Mouse (Mus musculus) heart, embryonic 16.5 days (tissue): ENCODE data around the gene Nmrk2. TPM values are rescaled to one million over a fixed set of nuclear protein-coding genes. Genes with fewer than 3 reads are reported as not detected.
"Not testable (repeated sequence)": the region's sequence is repeated elsewhere in the genome, so short reads cannot be mapped to it uniquely, and the experiment has no call there.

Experiments
- ATAC-seq: fragments of 200-750 bp; cut with Nextera tagmentation; replicated peaks from 2 replicates; pipeline ENCODE4 v1.8.0; 2017; ENCODE audit warnings: moderate number of reproducible peaks; ENCODE audit not compliant: insufficient read depth, low FRiP score; ENCODE audit errors: extremely low read depth
- H3K27ac ChIP-seq: fragments of 300-500 bp; sonication (generic); 2 replicates; pipeline ENCODE4 v1.5.1; 2014; ENCODE audit warnings: mild to moderate bottlenecking, low read length, control low read depth, moderate library complexity
- H3K27me3 ChIP-seq: fragments of 300-500 bp; sonication (generic); 2 replicates; pipeline ENCODE4 v1.6.1; 2014; ENCODE audit warnings: low read length, mixed read lengths; ENCODE audit not compliant: control insufficient read depth, insufficient read depth
- H3K36me3 ChIP-seq: fragments of 300-500 bp; sonication (generic); 2 replicates; pipeline ENCODE4 v1.6.1; 2014; ENCODE audit not compliant: control insufficient read depth, insufficient read depth
- H3K4me1 ChIP-seq: fragments of 300-500 bp; sonication (generic); 2 replicates; pipeline ENCODE4 v1.6.1; 2014; ENCODE audit warnings: low read length, mixed read lengths; ENCODE audit not compliant: control insufficient read depth, insufficient read depth
- H3K4me2 ChIP-seq: fragments of 300-500 bp; sonication (generic); 2 replicates; pipeline ENCODE4 v1.6.1; 2014; ENCODE audit warnings: low read depth, mild to moderate bottlenecking, control low read depth, low read length
- H3K4me3 ChIP-seq: fragments of 300-500 bp; sonication (generic); 2 replicates; pipeline ENCODE4 v1.5.1; 2014; ENCODE audit warnings: mild to moderate bottlenecking, control low read depth, low read length
- H3K9ac ChIP-seq: fragments of 300-500 bp; sonication (generic); 2 replicates; pipeline ENCODE4 v1.6.1; 2014; ENCODE audit warnings: low read length, control low read depth
- H3K9me3 ChIP-seq: fragments of 300-500 bp; sonication (generic); replicated peaks from 2 replicates; pipeline ENCODE4 v1.6.1; 2016; ENCODE audit warnings: low read length; ENCODE audit not compliant: control insufficient read depth
- WGBS: fragments of 180-500 bp; shearing (Covaris S2); extraction: QIAGEN DNeasy Blood & Tissue Kit; methylation state at CpG from one replicate; pipeline ENCODE4 v1.1.7; 2014; 5-methylcytosine and 5-hydroxymethylcytosine counted together
- polyA plus RNA-seq: library from polyadenylated mRNA; unstranded; fragments of >200 nt; fragmentation: Nextera tagmentation; extraction: Ambion mirVana; gene quantifications from 2 replicates; pipeline ENCODE4 v1.2.1, GENCODE M21; 2015

Nmrk2 gene
- polyA plus RNA-seq, 1 experiment from 2014 or later = 11.9 TPM

DNA sequence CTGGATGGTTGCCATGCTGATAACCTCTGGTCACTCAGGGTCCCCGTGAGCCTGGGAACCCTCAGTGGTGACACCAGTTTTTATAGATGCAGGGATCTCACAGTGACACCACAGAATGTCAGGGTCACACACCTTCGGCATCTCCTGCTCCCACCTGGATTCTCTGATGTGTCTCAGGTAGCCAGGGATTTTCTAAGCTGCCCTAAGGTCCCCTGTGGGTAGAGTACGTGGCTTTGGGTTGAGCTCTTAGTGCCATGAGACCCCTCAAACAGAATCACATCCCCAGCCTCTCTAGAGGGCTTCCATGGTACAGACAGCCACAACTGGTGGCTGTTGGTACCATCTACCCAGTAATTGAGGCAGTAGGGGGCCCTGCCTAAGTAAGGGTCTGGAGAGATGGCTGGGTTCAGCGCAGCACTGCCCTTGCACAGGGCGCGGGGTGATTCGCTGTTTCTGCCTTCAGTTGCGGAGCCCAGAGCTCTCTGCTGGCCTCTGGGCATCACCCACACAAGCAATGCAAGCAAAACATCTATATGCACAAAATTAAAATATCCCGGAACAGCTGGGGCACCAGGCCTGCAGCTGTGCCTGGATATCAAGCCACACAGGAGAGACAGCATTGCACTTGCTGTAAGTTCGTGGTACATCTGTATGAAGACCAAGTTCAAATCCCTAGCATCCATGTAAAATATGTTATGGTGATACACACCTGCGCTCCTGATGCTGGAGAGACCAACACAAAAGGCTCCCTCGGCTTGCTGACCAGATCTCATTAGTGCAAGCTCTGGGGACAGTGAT lies 34.8 kb upstream of the Nmrk2 start:
- H3K27me3 ChIP-seq = peaks cover 30% of the 10 kb centered on the region
- H3K4me3 ChIP-seq = no peak overlapping the region
- no peak overlapping the region for H3K27ac ChIP-seq
- H3K4me1 ChIP-seq = 0 out of 2 replicates have a peak, but pooled peaks cover 4% of the 10 kb centered on the region
- WGBS = 84% methylated on average over 12 of the region's 12 CpGs
- H3K9ac ChIP-seq = no peak overlapping the region; the same call in 1 of the 2 replicates
- no peaks in the 10 kb centered on the region for H3K36me3 ChIP-seq
- H3K4me2 ChIP-seq = no peak overlapping the region
- ATAC-seq = no peak
- H3K9me3 ChIP-seq = no peaks in the 10 kb centered on the region

DNA sequence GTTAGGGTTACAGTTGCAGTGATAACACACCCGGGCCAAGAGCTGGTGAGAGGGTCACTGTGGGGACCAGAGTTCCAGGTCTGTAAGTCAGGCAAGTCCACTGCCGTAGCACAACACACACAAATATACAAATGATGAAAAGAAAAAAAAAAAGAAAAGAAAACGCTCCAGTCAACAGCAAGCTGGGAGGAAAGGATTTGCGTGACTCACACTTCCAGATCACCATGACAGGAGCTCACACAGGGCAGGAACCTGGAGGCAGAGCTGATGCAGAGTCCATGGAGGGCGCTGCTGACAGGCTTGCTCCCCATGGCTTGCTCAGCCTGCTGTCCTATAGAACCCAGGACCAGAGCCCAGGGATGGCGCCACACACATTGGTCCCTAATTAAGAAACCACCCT lies 32.4 kb upstream of the Nmrk2 start:
- ATAC-seq = no peak
- Histone ChIP-seq H3K4me3 (no peak overlapping the region), H3K4me1 (0 out of 2 replicates have a peak, but pooled peaks cover 12% of the 10 kb centered on the region), H3K27ac (no peak overlapping the region), H3K27me3 (peaks cover 20% of the 10 kb centered on the region), H3K4me2 (no peak overlapping the region), H3K9ac (no peak overlapping the region), H3K36me3 (no peaks in the 10 kb centered on the region), H3K9me3 (no peaks in the 10 kb centered on the region)
- WGBS = 72% methylated on average over 6 of the region's 6 CpGs

DNA sequence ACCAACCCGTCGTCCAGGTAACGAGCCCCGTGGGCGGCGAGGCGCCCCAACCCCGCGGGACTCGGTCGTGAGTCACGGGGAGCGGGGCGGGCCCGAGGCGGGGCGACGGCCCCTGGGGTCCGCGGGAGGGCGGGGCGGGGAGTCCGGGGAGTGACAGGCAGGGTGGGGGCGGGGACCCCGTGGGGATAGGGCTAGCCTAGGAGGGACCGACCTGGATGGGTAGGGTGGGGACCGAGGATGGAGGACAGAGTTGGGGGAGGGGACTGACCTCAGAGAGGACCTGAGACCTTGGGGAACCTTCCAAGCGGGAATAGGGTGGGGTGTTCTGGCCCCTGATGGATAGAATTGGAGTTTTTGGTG lies 31.4 kb upstream of the Nmrk2 start:
- WGBS = under 1% methylated on average over 21 of the region's 28 CpGs
- 0 out of 2 replicates have a peak, but pooled peaks cover 12% of the 10 kb centered on the region for H3K4me1 ChIP-seq
- peak overlapping the region; percentile 85 for H3K4me3 ChIP-seq
- 0 out of 2 replicates have a peak overlapping the region, but pooled peaks have one; percentile 39 for H3K27ac ChIP-seq
- no peaks in the 10 kb centered on the region for H3K36me3 ChIP-seq
- no peaks in the 10 kb centered on the region for H3K9me3 ChIP-seq
- ATAC-seq = peak; percentile 49
- H3K9ac ChIP-seq = peak overlapping the region; percentile 88
- peaks cover 16% of the 10 kb centered on the region for H3K27me3 ChIP-seq
- H3K4me2 ChIP-seq = peak overlapping the region; percentile 75

DNA sequence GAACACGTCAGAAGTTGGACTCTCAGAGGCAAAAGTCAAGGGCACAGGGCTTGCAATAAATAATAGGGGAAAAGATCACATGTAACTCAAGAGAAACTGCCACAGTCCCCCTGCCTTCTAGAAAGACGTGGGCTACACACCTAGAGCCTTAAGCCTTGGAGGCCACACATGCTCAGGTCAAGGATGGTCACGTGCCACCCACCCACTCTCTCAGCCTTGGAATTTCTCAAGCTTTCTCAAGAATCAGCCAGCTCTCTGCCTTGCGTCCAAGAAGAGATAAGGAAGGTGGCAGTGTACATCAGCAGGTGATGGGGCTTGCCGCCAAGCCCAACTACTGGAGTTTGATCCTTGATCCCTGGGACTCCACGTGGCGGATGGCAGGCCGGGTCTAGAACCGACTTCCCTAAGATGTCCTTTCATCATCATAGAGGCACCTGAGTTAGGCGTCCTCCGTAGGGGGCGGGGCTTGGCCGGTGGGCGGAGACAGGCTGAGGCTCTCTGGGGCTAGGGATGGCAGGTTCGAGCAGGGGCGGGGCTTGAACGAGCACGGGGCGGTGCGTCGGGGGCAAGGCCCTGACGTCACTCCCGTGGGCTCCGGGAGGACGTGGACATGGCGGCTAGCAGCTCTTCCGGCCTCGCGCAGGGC lies 30.9 kb upstream of the Nmrk2 start, which contains the start of gene Zfr2:
Gene Zfr2 (plus strand): TSS at position 576 of the 646 bp plus-strand sequence.
- Histone ChIP-seq H3K36me3 (no peaks in the 10 kb centered on the region), H3K9me3 (no peaks in the 10 kb centered on the region), H3K4me1 (0 out of 2 replicates have a peak, but pooled peaks cover 12% of the 10 kb centered on the region), H3K27me3 (peaks cover 16% of the 10 kb centered on the region), H3K9ac (peak within 1 kb of the TSS; percentile 88), H3K4me2 (peak within 1 kb of the TSS; percentile 75), H3K27ac (0 out of 2 replicates have a peak within 1 kb of the TSS, but pooled peaks have one; percentile 39), H3K4me3 (peak within 1 kb of the TSS; percentile 85)
- WGBS = 7% methylated on average over 29 of the region's 29 CpGs
- ATAC-seq = peak; percentile 82

DNA sequence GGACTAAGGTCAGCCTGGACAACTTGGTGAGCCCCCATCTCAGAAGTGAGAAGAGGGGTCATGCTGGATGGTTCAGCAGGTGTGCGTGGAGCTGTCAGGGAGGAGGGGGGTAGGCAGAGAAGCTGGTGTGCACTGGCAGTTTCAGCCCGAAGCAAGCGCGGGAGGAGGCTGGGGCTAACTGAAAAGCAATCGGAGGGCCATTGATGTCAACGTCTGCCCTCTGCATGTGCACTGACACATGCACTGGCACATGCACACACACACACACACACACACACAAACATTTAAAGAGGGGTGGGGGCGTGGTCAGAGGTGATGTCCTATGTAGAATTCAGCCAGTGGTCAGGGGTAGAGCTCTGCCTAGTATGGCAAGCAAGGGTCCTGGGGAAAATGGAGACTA lies 29.6 kb upstream of the Nmrk2 start:
- Histone ChIP-seq H3K9ac (no peak overlapping the region), H3K27ac (no peak overlapping the region), H3K36me3 (no peaks in the 10 kb centered on the region), H3K27me3 (peaks cover 16% of the 10 kb centered on the region), H3K4me2 (no peak overlapping the region), H3K9me3 (no peaks in the 10 kb centered on the region), H3K4me3 (no peak overlapping the region), H3K4me1 (0 out of 2 replicates have a peak, but pooled peaks cover 12% of the 10 kb centered on the region)
- ATAC-seq = no peak
- 51% methylated on average over 7 of the region's 7 CpGs for WGBS

DNA sequence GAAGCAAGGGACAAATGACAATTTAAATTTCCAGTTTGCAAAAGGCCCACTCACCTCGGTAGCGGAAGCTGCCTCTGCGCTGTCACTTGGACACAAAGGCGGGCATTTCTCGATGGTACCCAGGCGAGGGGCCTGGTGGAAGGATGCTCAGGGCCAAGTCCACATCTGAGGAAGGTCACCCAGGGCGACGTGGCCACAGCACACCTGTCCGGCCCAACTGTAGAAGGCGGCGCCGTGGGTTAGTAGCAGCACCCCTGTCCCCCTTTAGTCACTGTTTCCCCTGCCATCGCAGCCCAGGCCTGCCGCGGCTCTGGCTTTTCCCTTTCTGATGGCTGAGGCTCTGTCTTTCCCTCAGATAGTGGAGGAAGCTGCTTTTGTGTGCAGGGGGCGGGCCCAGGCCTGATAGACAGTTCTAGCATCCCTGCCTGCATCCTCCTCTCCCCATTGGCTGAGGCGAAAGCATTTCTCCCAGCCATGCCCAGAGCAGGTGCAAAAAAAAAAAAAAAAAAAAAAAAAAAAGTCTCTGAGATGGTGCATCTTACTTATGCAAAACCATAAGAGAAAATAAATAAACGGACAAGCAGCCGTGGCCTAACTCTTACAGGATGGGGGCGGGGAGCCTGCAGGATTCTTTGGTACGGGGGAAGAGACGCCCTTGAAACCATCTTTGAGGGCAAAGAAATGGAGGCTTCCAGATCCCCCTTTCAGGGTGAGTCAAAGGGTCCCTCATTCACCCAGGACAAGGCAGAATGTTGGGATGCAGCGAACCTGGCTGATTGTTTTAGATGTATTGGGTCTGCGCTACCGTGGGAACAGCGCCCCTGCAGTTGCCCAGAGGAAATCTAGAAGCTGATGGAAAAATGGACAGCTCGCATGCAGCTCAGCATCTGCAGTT lies 28.8 kb upstream of the Nmrk2 start, which contains the start of gene Atcay:
Gene Atcay (minus strand): TSS at position 396 of the 895 bp plus-strand sequence.
- Histone ChIP-seq H3K9me3 (no peaks in the 10 kb centered on the region), H3K4me2 (peak within 1 kb of the TSS; percentile 48), H3K4me3 (peak within 1 kb of the TSS; percentile 22; the same call in 1 of the 2 replicates), H3K4me1 (0 out of 2 replicates have a peak, but pooled peaks cover 12% of the 10 kb centered on the region), H3K9ac (no peak within 1 kb of the TSS), H3K36me3 (no peaks in the 10 kb centered on the region), H3K27me3 (peaks cover 16% of the 10 kb centered on the region), H3K27ac (no peak within 1 kb of the TSS)
- WGBS = 13% methylated on average over 27 of the region's 27 CpGs
- ATAC-seq = no peak

DNA sequence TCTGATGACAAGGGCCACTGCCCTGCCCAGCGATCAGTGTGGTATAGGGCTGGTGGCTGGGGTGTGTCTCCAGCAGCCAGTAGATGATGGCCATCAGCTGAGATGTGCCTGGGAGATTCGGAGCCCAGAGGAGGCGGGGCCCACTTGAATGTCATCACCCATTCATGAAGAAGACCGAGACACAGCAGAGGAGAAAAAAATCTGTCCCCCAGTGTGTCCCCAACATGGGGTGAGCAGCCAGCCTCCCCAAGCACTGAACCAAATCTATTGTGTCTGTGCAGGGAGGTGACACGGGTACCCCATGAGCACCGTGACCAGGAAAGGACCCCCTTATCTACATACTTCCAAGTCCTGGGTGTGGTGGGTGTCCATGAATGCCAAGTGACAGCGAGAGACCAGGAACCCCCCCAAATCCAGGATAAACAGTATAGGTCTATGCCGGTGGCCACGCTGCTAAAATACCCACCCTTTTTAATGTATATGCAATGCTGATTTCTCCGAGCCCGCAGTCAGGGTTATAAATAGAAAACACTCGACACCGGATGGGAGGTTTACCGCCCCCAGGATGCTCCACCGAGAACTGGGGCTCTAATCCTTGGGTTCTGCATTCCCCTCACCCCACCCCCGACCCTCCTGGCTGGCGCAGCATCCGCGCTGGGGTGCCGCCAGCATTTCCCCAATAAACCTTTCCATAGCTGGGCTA lies 28.0 kb upstream of the Nmrk2 start:
- H3K27me3 ChIP-seq = peaks cover 16% of the 10 kb centered on the region

DNA sequence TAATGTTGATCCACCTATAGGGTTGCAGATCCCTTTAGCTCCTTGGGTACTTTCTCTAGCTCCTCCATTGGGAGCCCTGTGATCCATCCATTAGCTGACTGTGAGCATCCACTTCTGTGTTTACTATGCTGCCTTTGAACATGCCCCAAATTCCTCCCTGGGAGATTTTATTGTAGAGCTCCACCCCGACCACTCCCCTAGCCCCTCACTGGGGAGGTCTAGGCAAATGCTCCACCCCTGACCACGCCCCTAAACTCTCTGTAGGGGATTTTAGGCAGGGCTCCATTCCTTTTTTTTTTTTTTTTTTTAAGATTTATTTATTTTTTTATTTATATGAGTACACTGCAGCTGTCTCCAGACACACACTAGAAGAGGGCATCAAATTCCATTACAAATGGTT lies 21.9 kb upstream of the Nmrk2 start:
- H3K9me3 ChIP-seq, ATAC-seq, H3K4me3 ChIP-seq, H3K27ac ChIP-seq, H3K36me3 ChIP-seq, H3K4me1 ChIP-seq, H3K4me2 ChIP-seq, H3K27me3 ChIP-seq, H3K9ac ChIP-seq: not testable (repeated sequence)
- 51% methylated on average over 2 of the region's 2 CpGs for WGBS

More for the DNA sequence above, 28.0 kb upstream of the Nmrk2 start:
- H3K9ac ChIP-seq = no peak overlapping the region
- peak overlapping the region; percentile 48 for H3K4me2 ChIP-seq
- no peak overlapping the region for H3K27ac ChIP-seq
- no peaks in the 10 kb centered on the region for H3K36me3 ChIP-seq
- 0 out of 2 replicates have a peak, but pooled peaks cover 12% of the 10 kb centered on the region for H3K4me1 ChIP-seq
- no peak for ATAC-seq
- H3K9me3 ChIP-seq = no peaks in the 10 kb centered on the region
- H3K4me3 ChIP-seq = peak overlapping the region; percentile 22; the same call in 1 of the 2 replicates
- WGBS = 8% methylated on average over 20 of the region's 20 CpGs
